Comparison of ENCODE assay signal across 8 mouse cellular contexts in the genomic region with DNA sequence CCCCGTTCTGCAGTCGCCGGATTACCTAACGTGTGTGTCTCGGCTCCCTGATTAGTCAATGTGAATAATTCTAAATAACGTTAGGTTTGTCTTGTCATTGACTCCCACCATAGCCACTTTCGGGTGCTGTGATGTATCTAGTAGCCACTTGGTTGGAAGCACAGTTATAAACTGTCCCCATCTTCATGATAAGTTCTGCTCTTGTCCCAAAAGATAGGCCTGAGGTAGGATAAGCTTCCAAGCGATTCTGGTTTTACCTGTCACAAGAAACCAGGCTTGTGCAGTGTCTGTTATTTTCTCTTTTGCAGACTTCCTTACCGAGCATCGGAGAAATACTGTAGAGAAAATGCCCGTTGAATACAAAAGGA. TPM values are rescaled to one million over a fixed set of nuclear protein-coding genes. Genes with fewer than 3 reads are reported as not detected.
DNase-seq lines count a peak whose midpoint lies in the region; ATAC-seq and TF ChIP-seq lines count a peak whose summit lies in the region.

No protein-coding gene starts in this region.

- peak overlapping the region; percentile 68 for H3K4me2 ChIP-seq in intestine, embryonic 15.5 days (replicated peaks)
- peak overlapping the region; percentile 54 for H3K4me2 ChIP-seq in neural tube, embryonic 12.5 days (replicated peaks)

- peak; percentile 63; the same call in 1 of the 2 replicates for ATAC-seq in intestine, embryonic 15.5 days
- ATAC-seq in neural tube, embryonic 12.5 days (ENCODE audit: low FRiP score, low read depth), result no peak

- no peaks in the 10 kb centered on the region for H3K27me3 ChIP-seq in intestine, embryonic 15.5 days (replicated peaks)
- no peaks in the 10 kb centered on the region for H3K27me3 ChIP-seq in neural tube, embryonic 12.5 days (replicated peaks)

- H3K36me3 ChIP-seq in intestine, embryonic 15.5 days, result no peaks in the 10 kb centered on the region
- H3K36me3 ChIP-seq in neural tube, embryonic 12.5 days, result no peaks in the 10 kb centered on the region

- TF ChIP-seq POLR2A in cortical plate, adult 2 months (IDR thresholded peaks at IDR 0.05; ENCODE audit: extremely low read depth, insufficient read depth, low read length), result no peak

- no peaks in the 10 kb centered on the region for H3K4me1 ChIP-seq in cortical plate, adult 2 months (ENCODE audit: control insufficient read depth, insufficient read depth, low read length)
- peaks cover 5% of the 10 kb centered on the region; the same call in 1 of the 2 replicates for H3K4me1 ChIP-seq in intestine, embryonic 15.5 days (replicated peaks)
- H3K4me1 ChIP-seq in neural tube, embryonic 12.5 days, result peaks cover 3% of the 10 kb centered on the region; the same call in 1 of the 2 replicates

- H3K4me3 ChIP-seq in layer of hippocampus, adult 2 months, result peak overlapping the region; percentile 75
- peak overlapping the region; percentile 53 for H3K4me3 ChIP-seq in cortical plate, adult 2 months (ENCODE audit: insufficient read depth, low read length)
- peak overlapping the region; percentile 76 for H3K4me3 ChIP-seq in intestine, embryonic 15.5 days (replicated peaks)
- H3K4me3 ChIP-seq in neural tube, embryonic 12.5 days, result peak overlapping the region; percentile 80

- H3K9ac ChIP-seq in intestine, embryonic 15.5 days, result peak overlapping the region; percentile 83
- peak overlapping the region; percentile 84 for H3K9ac ChIP-seq in neural tube, embryonic 12.5 days

- H3K9me3 ChIP-seq in intestine, embryonic 15.5 days, result no peaks in the 10 kb centered on the region
- H3K9me3 ChIP-seq in neural tube, embryonic 12.5 days, result no peaks in the 10 kb centered on the region

- intact Hi-C loops in gastrocnemius, postnatal 14 days (cut with DNase I; ENCODE audit: low total_unique reads), result no loop called here

- DNase-seq in layer of hippocampus, adult 2 months (ENCODE audit: low spot score in 2 of 2), result no peak
- no peak for DNase-seq in layer of hippocampus, adult 9-10 months (ENCODE audit: low spot score)
- DNase-seq in gastrocnemius, postnatal 14 days, result no peak
- DNase-seq in gastrocnemius, adult 8-10 months (ENCODE audit: low spot score in 2 of 2), result no peak
- DNase-seq in cerebellum, adult 11 months, result no peak

- WGBS in intestine, embryonic 15.5 days, result 6% methylated on average over 11 of the region's 11 CpGs
- WGBS in neural tube, embryonic 12.5 days, result 11% methylated on average over 11 of the region's 11 CpGs

- H3K27ac ChIP-seq in layer of hippocampus, adult 2 months, result peak overlapping the region; percentile 93
- H3K27ac ChIP-seq in cortical plate, adult 2 months (ENCODE audit: insufficient read depth, low read length), result no peak overlapping the region
- H3K27ac ChIP-seq in intestine, embryonic 15.5 days, result peak overlapping the region; percentile 85
- no peak overlapping the region for H3K27ac ChIP-seq in neural tube, embryonic 12.5 days

- TF ChIP-seq CTCF in layer of hippocampus, adult 2 months (conservative IDR thresholded peaks at IDR 0.05), result no peak
- TF ChIP-seq CTCF in cortical plate, adult 2 months (IDR thresholded peaks at IDR 0.05; ENCODE audit: extremely low read depth, insufficient read depth, low read length), result no peak

RNA-seq across cellular contexts. Expression of a gene that starts 0.4 kb away (rescaled TPM):
- 1 to 10 TPM; 6.6 to 9.7 TPM for total RNA-seq in layer of hippocampus, adult 2 months (2021)
- polyA plus RNA-seq in cortical plate, adult 2 months (2012; rRNA removed), result 6.3 and 7.2 TPM in 2 replicates
- polyA plus RNA-seq in intestine, embryonic 15.5 days (2015; fragmentation: Nextera tagmentation; extraction: Ambion mirVana), result 16.2 and 20.0 TPM in 2 replicates
- 16.0 and 19.2 TPM in 2 replicates for polyA plus RNA-seq in neural tube, embryonic 12.5 days (2016; fragmentation: Nextera tagmentation; extraction: Ambion mirVana)
- total RNA-seq in gastrocnemius, postnatal 14 days (2021), result 1 to 10 TPM; 2.7 to 3.1 TPM
- total RNA-seq in gastrocnemius, adult 8-10 months (2022), result 1 to 10 TPM; 1.3 to 2.0 (median 1.5) TPM

RNA-seq across cellular contexts. Expression of a gene that starts 4.9 kb away (rescaled TPM):
- not detected for total RNA-seq in layer of hippocampus, adult 2 months (2021)
- 0.66 and 1.6 TPM in 2 replicates for polyA plus RNA-seq in cortical plate, adult 2 months (2012; rRNA removed)
- polyA plus RNA-seq in intestine, embryonic 15.5 days (2015; fragmentation: Nextera tagmentation; extraction: Ambion mirVana), result not detected in 2 replicates
- polyA plus RNA-seq in neural tube, embryonic 12.5 days (2016; fragmentation: Nextera tagmentation; extraction: Ambion mirVana), result not detected in 2 replicates
- total RNA-seq in gastrocnemius, postnatal 14 days (2021), result not detected
- not detected for total RNA-seq in gastrocnemius, adult 8-10 months (2022)

Comparison
In these comparisons a context has a peak if more than half of its experiments do, and no peak if none do; other contexts are left out.
1. H3K27ac ChIP-seq: peak in layer of hippocampus, adult 2 months (single experiment) and intestine, embryonic 15.5 days (single experiment); none in cortical plate, adult 2 months (single experiment) and neural tube, embryonic 12.5 days (single experiment).
2. Peak in every context shown above with its lines, with median percentiles within 50 percentile points of each other: H3K4me3 ChIP-seq.